Mouse (Mus musculus) lung, adult 2 months (tissue): ENCODE data around the gene Jag2.

ENCODE experiments used
- CTCF ChIP-seq: fragments of 200-500 bp; IDR thresholded peaks from 2 replicates; pipeline ENCODE4 v1.5.1; 2011; ENCODE audit warnings: mild to moderate bottlenecking, low read length, control low read depth; ENCODE audit not compliant: insufficient read depth
- POLR2A ChIP-seq: fragments of 200-500 bp; IDR thresholded peaks from 2 replicates; pipeline ENCODE4 v1.6.1; 2011; ENCODE audit warnings: low read depth, mild to moderate bottlenecking, control low read depth, low read length, borderline replicate concordance; ENCODE audit errors: extremely low read depth

DNA sequence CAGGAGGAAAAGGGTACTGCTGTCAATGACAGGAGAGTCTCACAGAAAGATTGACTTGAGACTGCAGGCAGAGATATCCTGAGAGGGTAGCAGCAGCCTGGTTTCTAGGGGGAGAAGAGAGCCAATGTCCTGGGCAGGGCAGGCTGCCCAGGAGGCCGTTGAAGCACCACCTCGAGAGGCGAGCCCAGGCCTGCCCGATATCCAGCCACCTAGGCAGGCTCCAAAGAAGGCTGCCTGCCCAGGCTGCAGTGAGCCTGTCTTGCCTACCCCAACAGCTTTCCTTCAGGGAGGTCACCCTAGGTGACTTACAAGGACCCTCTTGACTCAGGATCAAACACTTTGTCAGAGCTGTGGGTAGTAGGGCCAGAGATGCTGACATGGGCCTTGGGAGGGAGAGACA is 10.7 kb upstream of the Jag2 start:
- TF ChIP-seq POLR2A (no peak), CTCF (no peak)
